Mouse (Mus musculus): ENCODE measurements around the gene Mgat2. TPM values are rescaled to one million over a fixed set of nuclear protein-coding genes. Genes with fewer than 3 reads are reported as not detected.
A peak's percentile ranks its signal among the peaks of the same experiment; 100 is the strongest.
"Not testable (repeated sequence)": the region's sequence is repeated elsewhere in the genome, so short reads cannot be mapped to it uniquely, and the experiment has no call there.

Mgat2 gene
- 50.7 and 51.2 TPM in 2 replicates for polyA plus RNA-seq (2016; fragmentation: Nextera tagmentation; extraction: Ambion mirVana)

DNA sequence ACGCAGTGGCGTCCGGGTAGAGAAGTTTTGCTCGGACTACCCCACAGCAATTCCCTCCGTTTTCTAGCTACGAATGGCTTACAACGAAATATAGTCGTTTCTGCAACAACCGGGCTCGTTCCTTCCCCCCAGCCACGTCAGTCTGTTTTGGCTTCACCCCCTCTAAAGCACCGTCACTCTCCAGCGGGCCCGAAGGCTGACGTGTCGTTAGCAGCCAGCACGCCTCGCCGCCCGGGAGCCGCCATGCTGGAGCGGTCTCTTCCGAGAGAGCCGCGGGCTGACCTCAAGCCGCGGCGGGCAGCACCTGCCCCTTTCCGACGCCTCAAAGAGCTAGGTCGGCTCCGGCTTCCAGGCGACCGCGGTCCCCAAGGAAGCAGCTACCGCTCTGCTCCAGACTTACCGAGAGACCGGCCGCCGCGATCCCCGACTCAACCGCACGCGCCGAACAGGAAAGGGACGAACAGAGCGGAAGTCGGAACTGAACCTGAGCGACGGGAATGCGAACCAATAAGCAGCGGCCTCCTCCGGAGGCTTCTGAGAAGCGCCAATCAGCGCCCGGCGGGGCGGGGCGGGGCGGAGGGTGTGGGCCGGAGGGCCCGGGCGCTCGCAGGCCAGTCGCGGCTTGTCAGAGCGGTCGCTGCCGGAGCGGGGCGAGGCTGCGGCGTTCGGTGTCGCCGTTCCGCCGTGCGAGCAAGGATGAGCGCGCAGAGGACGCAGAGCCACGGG is at the start of gene Mgat2, which contains the start of gene Rpl36al:
TSS of gene Mgat2 (plus strand) at position 575 of the 726 bp plus-strand sequence.
TSS of gene Rpl36al (minus strand) at position 501 of the 726 bp plus-strand sequence.
- Histone ChIP-seq H3K4me2 (replicated peaks) (peak within 1 kb of the TSS; percentile 96), H3K4me1 (peaks cover 22% of the 10 kb centered on the region), H3K4me3 (peak within 1 kb of the TSS; percentile 86), H3K36me3 (peaks cover 18% of the 10 kb centered on the region), H3K9me3 (no peaks in the 10 kb centered on the region), H3K9ac (peak within 1 kb of the TSS; percentile 95), H3K27me3 (replicated peaks) (no peaks in the 10 kb centered on the region), H3K27ac (peak within 1 kb of the TSS; percentile 75; the same call in 1 of the 2 replicates)
- peak; percentile 99 for ATAC-seq (ENCODE audit: low FRiP score, low read depth)
- under 1% methylated on average over 84 of the region's 84 CpGs for WGBS

DNA sequence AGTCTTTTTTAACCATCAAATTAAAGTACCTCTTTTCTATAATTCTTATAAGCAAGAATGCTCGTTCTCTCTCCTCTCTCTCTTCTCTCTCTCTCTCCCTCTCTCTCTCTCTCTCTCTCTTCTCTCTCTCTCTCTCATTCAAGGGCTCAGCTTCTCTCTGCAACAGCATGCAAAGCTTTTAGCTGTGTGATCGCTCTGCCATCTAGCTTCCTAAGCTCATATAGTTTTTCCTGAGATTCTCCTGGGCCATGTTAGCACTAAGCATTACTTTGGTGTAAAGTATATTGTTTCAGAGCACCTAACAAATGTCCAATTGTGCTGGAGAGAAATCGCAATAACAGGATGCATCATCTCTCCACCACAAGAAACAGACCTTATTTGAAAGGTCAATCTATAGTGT is 44.8 kb upstream of the Mgat2 start:
- Histone ChIP-seq H3K9me3 (no peaks in the 10 kb centered on the region), H3K4me2 (replicated peaks) (no peak overlapping the region), H3K9ac (no peak overlapping the region), H3K36me3 (no peaks in the 10 kb centered on the region), H3K4me3 (no peak overlapping the region), H3K27ac (no peak overlapping the region), H3K27me3 (replicated peaks) (no peaks in the 10 kb centered on the region), H3K4me1 (no peaks in the 10 kb centered on the region)
- ATAC-seq (ENCODE audit: low FRiP score, low read depth): no peak
- 91% methylated on average over 3 of the region's 3 CpGs for WGBS

DNA sequence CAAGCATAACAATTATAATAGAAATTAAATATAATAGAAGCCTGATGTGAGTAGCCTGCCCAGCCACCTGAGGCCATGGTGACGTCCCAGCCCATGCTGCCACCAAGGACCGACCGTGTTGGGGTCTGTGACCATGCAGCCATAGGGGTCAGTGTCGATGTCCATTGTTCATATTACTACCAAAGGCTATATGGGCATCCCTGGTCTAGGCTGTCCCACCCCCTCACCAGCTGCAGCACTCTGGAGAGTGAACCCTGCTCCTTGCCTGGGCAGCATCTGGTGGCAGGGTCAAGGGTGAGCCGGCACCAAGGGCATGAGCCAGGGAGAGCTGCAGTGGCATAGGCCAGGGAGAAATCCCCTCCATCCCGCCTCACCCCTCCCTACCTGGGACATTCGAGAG is 44.1 kb upstream of the Mgat2 start:
- Histone ChIP-seq H3K4me3 (no peak overlapping the region), H3K27ac (no peak overlapping the region), H3K4me1 (no peaks in the 10 kb centered on the region), H3K27me3 (replicated peaks) (no peaks in the 10 kb centered on the region), H3K4me2 (replicated peaks) (no peak overlapping the region), H3K9ac (no peak overlapping the region), H3K9me3 (no peaks in the 10 kb centered on the region), H3K36me3 (no peaks in the 10 kb centered on the region)
- no peak for ATAC-seq (ENCODE audit: low FRiP score, low read depth)
- 89% methylated on average over 7 of the region's 7 CpGs for WGBS

DNA sequence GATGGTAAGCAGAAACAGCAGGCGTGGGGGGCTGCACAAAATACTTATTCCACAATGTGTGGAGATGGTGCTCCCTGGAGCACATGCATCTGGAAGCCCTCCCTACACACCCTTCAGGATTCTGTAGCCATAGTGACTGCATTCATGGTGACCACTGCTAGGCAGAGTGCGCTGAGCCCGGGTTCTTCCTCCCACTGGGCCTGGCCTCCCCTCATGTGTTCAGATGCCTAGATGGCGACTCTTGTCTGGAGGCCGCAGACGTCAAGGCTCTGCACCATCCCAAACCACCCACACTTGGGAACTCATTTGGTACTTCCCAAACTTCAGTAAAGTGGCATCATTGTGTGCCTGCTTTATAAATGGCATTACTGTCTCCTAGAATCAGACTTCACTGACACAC is 40.5 kb upstream of the Mgat2 start:
- Histone ChIP-seq H3K9me3 (no peaks in the 10 kb centered on the region), H3K4me3 (no peak overlapping the region), H3K9ac (no peak overlapping the region), H3K27ac (no peak overlapping the region), H3K4me1 (no peaks in the 10 kb centered on the region), H3K36me3 (no peaks in the 10 kb centered on the region), H3K4me2 (replicated peaks) (no peak overlapping the region), H3K27me3 (replicated peaks) (no peaks in the 10 kb centered on the region)
- no peak for ATAC-seq (ENCODE audit: low FRiP score, low read depth)
- 76% methylated on average over 6 of the region's 6 CpGs for WGBS

DNA sequence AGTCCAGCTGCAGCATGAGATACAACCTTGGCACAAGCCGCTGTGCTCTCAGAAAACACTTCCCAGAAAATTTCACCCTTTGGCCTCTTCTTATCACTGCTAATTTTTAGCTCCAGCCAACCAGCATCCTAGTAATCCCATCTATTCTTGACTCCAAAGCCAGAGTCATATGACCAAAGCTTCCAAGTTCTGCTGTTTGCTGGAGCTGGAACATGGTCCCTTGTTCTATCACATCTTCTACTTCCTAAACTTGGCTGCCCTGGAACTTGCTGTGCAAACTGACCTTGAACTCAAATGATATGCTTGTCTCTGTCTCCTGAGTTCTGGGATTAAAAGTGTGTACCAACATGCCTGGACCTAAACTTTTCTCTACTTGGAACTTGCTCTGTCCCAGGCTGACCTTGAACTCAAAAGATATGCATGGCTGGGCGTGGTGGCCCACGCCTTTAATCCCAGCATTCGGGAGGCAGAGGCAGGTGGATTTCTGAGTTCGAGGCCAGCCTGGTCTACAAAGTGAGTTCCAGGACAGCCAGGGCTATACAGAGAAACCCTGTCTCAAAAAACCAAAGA is 36.7 kb upstream of the Mgat2 start:
- H3K9me3 ChIP-seq: no peaks in the 10 kb centered on the region
- H3K9ac ChIP-seq: no peak overlapping the region
- no peak overlapping the region for H3K27ac ChIP-seq
- H3K36me3 ChIP-seq: no peaks in the 10 kb centered on the region
- no peaks in the 10 kb centered on the region for H3K4me1 ChIP-seq
- no peak for ATAC-seq (ENCODE audit: low FRiP score, low read depth)
- H3K4me2 ChIP-seq (replicated peaks): no peak overlapping the region
- no peak overlapping the region for H3K4me3 ChIP-seq
- 90% methylated on average over 5 of the region's 5 CpGs for WGBS
- H3K27me3 ChIP-seq (replicated peaks): no peaks in the 10 kb centered on the region

DNA sequence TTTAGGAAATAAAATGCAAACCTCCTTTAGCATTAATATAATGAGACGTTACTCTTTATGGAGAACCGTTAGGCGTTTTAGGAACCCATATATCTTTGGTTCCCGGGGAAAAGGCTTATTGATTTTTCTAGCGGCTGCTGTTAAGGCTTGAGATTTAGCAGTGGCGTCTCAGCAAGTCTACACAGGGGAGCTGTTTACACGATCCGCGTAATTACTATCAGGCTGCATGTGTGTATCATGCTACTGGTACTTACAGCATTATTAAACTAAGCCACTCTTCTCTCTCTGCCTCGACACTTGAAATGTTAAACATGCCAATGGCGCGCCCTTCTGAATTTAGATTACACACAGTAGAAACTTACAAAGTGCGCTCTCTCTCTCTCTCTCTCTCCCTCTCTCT is 33.9 kb upstream of the Mgat2 start:
- no peak for ATAC-seq (ENCODE audit: low FRiP score, low read depth)
- Histone ChIP-seq H3K4me2 (replicated peaks) (no peak overlapping the region), H3K9me3 (no peaks in the 10 kb centered on the region), H3K27me3 (replicated peaks) (no peaks in the 10 kb centered on the region), H3K4me3 (no peak overlapping the region), H3K4me1 (no peaks in the 10 kb centered on the region), H3K27ac (no peak overlapping the region), H3K9ac (no peak overlapping the region), H3K36me3 (no peaks in the 10 kb centered on the region)
- WGBS: 67% methylated on average over 13 of the region's 13 CpGs

DNA sequence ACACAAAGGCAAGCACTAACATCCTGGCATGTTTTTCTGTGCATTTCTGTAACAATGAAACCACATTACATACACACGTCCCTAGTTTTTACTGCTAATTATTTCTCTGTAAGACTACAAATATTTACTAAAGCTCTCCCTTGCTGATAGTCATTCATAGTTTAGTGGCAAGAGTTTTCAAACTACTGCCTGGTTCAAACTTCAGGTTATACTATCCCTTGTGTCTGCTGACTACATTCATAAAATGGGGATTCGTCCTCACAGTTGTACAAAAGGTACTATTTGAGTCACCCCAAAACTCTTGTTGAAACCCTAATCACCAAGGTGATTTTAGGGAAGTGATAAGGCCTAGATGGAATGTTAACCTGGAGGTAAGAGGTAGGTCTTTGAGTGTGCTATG is 28.0 kb upstream of the Mgat2 start:
- 86% methylated on average over 2 of the region's 2 CpGs for WGBS
- Histone ChIP-seq H3K4me3 (no peak overlapping the region), H3K36me3 (peaks cover 17% of the 10 kb centered on the region), H3K27me3 (replicated peaks) (no peaks in the 10 kb centered on the region), H3K27ac (no peak overlapping the region), H3K9me3 (no peaks in the 10 kb centered on the region), H3K4me2 (replicated peaks) (no peak overlapping the region), H3K9ac (no peak overlapping the region), H3K4me1 (peaks cover 5% of the 10 kb centered on the region)
- no peak for ATAC-seq (ENCODE audit: low FRiP score, low read depth)

DNA sequence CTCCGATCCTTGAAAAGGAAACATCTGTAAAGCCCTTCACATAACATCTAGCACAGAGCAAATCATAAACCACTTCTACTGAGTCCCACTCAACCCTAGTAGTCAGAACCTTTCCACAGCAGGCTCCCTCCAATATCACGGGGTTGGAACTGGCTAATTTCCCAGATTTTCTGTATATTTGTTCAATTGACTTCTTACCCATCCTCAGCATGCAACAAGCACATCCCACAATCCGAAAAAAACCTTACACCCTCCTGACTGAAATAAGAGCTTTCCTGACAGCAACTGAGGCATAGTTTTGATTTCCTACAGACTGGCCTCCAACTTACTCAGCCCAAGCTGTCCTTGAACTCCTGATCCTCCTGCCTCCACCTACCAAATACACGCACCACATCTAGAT is 27.5 kb upstream of the Mgat2 start:
- Histone ChIP-seq H3K27me3 (replicated peaks) (no peaks in the 10 kb centered on the region), H3K9ac (no peak overlapping the region), H3K36me3 (peaks cover 17% of the 10 kb centered on the region), H3K9me3 (no peaks in the 10 kb centered on the region), H3K4me3 (no peak overlapping the region), H3K27ac (no peak overlapping the region), H3K4me2 (replicated peaks) (no peak overlapping the region), H3K4me1 (peaks cover 5% of the 10 kb centered on the region)
- WGBS: 85% methylated on average over 4 of the region's 4 CpGs
- ATAC-seq (ENCODE audit: low FRiP score, low read depth): no peak

DNA sequence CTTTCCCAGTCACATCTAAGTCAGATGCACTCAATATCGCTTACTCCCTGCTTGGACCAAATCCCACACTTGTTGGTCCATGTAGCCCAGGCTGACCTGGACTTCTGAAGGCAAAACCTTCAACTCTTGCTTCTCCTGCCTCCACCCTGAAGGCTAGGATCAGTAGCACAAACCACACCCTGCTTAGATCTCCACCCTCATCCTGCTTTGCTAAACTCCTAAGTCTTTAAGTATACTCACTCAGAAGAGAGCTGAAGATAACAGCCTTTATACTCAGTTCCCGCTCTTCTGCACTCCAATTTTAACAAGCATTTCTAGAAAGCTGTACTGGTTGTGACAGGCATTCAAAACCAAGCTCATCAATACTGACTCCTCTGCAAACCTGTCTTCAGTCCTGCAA is 26.9 kb upstream of the Mgat2 start:
- Histone ChIP-seq H3K9me3 (no peaks in the 10 kb centered on the region), H3K4me3 (no peak overlapping the region), H3K36me3 (peaks cover 17% of the 10 kb centered on the region), H3K27me3 (replicated peaks) (no peaks in the 10 kb centered on the region), H3K27ac (no peak overlapping the region), H3K9ac (no peak overlapping the region), H3K4me2 (replicated peaks) (0 out of 2 replicates have a peak overlapping the region, but pooled peaks have one; percentile 71), H3K4me1 (peaks cover 5% of the 10 kb centered on the region)
- 95% methylated on average over 2 of the region's 2 CpGs for WGBS
- no peak for ATAC-seq (ENCODE audit: low FRiP score, low read depth)

DNA sequence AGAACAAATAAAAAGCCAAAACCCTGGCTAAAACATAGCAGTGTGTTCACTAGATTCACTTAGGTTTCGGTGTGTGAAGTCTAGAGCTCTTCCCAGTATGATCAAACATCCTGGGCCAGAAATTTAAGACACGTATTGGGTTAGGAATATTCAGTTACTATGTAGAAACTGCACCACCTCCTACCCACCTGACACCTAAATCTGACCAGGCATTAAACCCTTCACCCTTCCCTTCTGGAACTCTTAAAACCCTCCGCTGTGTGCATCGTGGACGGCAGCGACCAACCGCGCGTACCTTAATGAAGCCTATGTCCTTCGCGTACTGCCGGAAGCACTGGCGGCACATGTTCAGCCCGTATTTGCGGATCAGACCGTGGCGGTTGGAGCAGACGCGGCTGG is 25.6 kb upstream of the Mgat2 start:
- Histone ChIP-seq H3K36me3 (peaks cover 17% of the 10 kb centered on the region), H3K4me1 (peaks cover 5% of the 10 kb centered on the region), H3K27ac (peak overlapping the region; percentile 79; the same call in 1 of the 2 replicates), H3K4me3 (peak overlapping the region; percentile 73), H3K27me3 (replicated peaks) (no peaks in the 10 kb centered on the region), H3K4me2 (replicated peaks) (peak overlapping the region; percentile 71), H3K9me3 (no peaks in the 10 kb centered on the region), H3K9ac (peak overlapping the region; percentile 87)
- WGBS: 1% methylated on average over 19 of the region's 19 CpGs
- ATAC-seq (ENCODE audit: low FRiP score, low read depth): no peak

DNA sequence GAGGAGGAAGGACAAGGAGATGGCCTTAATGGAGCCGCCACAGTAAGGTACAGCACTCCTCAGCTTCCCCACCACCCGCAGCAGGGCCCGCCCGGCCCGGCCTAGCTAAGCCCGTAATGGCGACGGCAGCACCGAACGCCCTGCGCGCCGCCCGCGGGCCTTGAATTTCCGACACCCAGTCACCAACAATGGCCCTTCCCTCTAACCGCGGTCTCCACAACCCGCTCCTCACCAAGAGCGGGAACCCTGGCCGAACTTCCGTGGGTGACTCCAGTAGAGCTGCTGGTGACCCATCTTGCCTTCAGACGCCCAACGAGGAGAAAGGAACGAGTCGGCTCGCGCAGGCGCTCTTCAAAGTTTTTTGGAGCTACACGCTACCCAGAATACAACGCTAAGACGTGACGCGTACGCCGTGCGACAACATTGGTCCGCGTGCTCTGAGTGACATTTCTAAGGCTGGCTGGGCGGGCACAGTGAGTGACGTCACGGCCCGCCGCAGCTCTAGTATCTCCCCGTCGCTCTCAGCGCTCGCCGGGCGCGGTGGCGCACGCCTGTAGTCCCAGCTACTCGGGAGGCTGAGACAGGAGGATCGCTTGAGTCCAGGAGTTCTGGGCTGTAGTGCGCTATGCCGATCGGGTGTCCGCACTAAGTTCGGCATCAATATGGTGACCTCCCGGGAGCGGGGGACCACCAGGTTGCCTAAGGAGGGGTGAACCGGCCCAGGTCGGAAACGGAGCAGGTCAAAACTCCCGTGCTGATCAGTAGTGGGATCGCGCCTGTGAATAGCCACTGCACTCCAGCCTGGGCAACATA is 25.0 kb upstream of the Mgat2 start, which contains the start of gene Rps29:
TSS of gene Rps29 (minus strand) at position 422 of the 813 bp plus-strand sequence.
- not testable (repeated sequence) for H3K4me1 ChIP-seq; H3K9me3 ChIP-seq; H3K27me3 ChIP-seq (replicated peaks)
- under 1% methylated on average over 62 of the region's 68 CpGs for WGBS
- Histone ChIP-seq H3K4me2 (replicated peaks) (peak within 1 kb of the TSS; percentile 71), H3K27ac (peak within 1 kb of the TSS; percentile 79; the same call in 1 of the 2 replicates), H3K36me3 (peaks cover 17% of the 10 kb centered on the region), H3K9ac (peak within 1 kb of the TSS; percentile 87), H3K4me3 (peak within 1 kb of the TSS; percentile 73)
- peak; percentile 99 for ATAC-seq (ENCODE audit: low FRiP score, low read depth)

DNA sequence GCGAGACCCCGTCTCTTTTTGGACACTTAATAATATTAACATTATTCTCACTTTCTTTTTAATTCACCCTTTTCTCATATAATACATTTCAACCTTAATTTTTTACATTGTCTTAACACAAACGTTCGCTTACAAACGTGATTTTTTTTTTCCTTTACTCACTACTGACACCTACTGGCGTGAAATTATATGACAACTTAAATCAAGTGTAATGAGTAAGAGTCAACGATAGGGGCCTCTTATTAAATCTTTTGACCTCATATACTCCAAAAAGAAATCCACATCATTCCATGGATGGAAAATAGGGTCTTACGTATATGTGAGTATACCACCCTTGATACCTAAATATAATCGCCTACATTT is 24.4 kb upstream of the Mgat2 start:
- Histone ChIP-seq H3K4me3 (no peak overlapping the region), H3K4me2 (replicated peaks) (peak overlapping the region; percentile 24; the same call in 1 of the 2 replicates), H3K9ac (no peak overlapping the region), H3K9me3 (no peaks in the 10 kb centered on the region), H3K36me3 (peaks cover 17% of the 10 kb centered on the region), H3K27me3 (replicated peaks) (no peaks in the 10 kb centered on the region), H3K4me1 (peaks cover 5% of the 10 kb centered on the region), H3K27ac (no peak overlapping the region)
- 5% methylated on average over 9 of the region's 9 CpGs for WGBS
- 0 out of 2 replicates have a peak, but pooled peaks have one; percentile 4 for ATAC-seq (ENCODE audit: low FRiP score, low read depth)

Data from neural tube, embryonic 12.5 days (tissue).